Mouse (Mus musculus) olfactory bulb, adult 2 months (tissue): ENCODE measurements around the gene Prdx5.

Experiments used
- CTCF ChIP-seq: fragments of 200-500 bp; IDR thresholded peaks from 2 replicates; pipeline ENCODE4 v1.5.1; 2012; ENCODE audit warnings: low read depth, mild to moderate bottlenecking, low read length, moderate library complexity; ENCODE audit not compliant: insufficient read depth
- POLR2A ChIP-seq: fragments of 200-500 bp; IDR thresholded peaks from 2 replicates; pipeline ENCODE4 v1.6.1; 2012; ENCODE audit warnings: mild to moderate bottlenecking, low read depth, low read length, moderate library complexity; ENCODE audit not compliant: insufficient read depth

DNA sequence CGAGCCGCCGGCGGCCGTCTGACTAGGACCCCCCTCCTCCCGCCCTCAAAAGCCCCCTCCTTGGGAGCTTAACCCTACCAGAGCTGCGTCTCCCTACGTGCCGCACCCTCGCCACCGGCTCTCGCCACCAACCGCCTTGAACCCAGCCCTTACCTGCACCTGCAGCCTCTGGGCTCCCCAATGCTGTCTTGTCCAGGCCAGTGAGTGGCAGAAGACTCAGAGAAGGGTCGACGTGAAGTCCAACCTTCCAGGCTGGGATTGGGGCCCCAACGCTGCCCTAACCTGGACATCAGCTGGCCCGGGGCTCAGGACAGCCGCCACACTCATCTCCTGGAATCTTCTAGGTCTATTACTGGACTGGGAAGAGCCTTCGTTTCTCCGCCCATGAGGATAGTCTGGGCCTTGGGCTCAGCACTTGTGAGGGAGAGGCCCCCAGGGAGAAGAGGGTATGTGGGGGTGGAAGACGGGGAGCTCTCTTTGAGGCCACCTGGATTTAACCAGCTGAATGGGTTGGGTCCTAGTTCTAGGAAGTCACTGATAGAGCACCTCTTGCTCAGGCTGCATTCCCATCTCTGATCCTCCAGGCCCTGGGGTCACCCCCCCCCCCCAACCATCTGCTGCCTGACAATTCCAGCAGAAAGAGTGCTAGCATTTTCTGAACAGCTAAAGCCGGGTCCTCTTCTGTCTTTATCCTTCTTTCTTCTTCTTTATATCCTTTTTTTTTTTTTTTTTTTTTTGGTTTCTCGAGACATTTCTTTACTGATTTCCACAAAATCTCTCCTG, 24.5 kb upstream of the Prdx5 start, which contains the start of gene Kcnk4:
- no peak for TF ChIP-seq CTCF
- TF ChIP-seq POLR2A = no peak
